Mouse (Mus musculus) forebrain, embryonic 10.5 days (tissue): ENCODE measurements around the gene Top2a. TPM values are rescaled to one million over a fixed set of nuclear protein-coding genes. Genes with fewer than 3 reads are reported as not detected.
"Not testable (repeated sequence)": the region's sequence is repeated elsewhere in the genome, so short reads cannot be mapped to it uniquely, and the experiment has no call there.

Experiments used
- DNase-seq: peaks from one replicate; pipeline ENCODE4 v3.0.0-alpha.2; 2017; ENCODE audit warnings: low spot score; ENCODE audit errors: extremely low spot score
- H3K27ac ChIP-seq: fragments of 300-500 bp; sonication (generic); 2 replicates; pipeline ENCODE4 v1.5.1; 2016; ENCODE audit warnings: mild to moderate bottlenecking
- H3K27me3 ChIP-seq: fragments of 300-500 bp; sonication (generic); 2 replicates; pipeline ENCODE4 v1.6.1; 2016; ENCODE audit warnings: mild to moderate bottlenecking; ENCODE audit not compliant: poor library complexity, severe bottlenecking
- H3K36me3 ChIP-seq: fragments of 300-500 bp; sonication (generic); replicated peaks from 2 replicates; pipeline ENCODE4 v1.6.1; 2016; ENCODE audit warnings: mild to moderate bottlenecking, moderate library complexity
- H3K4me1 ChIP-seq: fragments of 300-500 bp; sonication (generic); 2 replicates; pipeline ENCODE4 v1.6.1; 2016
- H3K4me3 ChIP-seq: fragments of 300-500 bp; sonication (generic); 2 replicates; pipeline ENCODE4 v1.5.1; 2016; ENCODE audit warnings: mild to moderate bottlenecking, moderate library complexity
- H3K9me3 ChIP-seq: fragments of 300-500 bp; sonication (generic); 2 replicates; pipeline ENCODE4 v1.6.1; 2016; ENCODE audit warnings: mild to moderate bottlenecking, moderate library complexity
- WGBS: fragments of 180-500 bp; shearing (Covaris S2); methylation state at CpG from one replicate; pipeline ENCODE4 v1.1.7; 2016; 5-methylcytosine and 5-hydroxymethylcytosine counted together
- polyA plus RNA-seq: library from polyadenylated mRNA; unstranded; fragments of >200 nt; fragmentation: Nextera tagmentation; extraction: Ambion mirVana; gene quantifications from 2 replicates; pipeline ENCODE4 v1.2.1, GENCODE M21; 2016

Top2a gene
- polyA plus RNA-seq, 1 experiment from 2014 or later: 366 TPM

- Histone ChIP-seq H3K27me3 (no peaks in the 10 kb centered on the region), H3K27ac (no peak overlapping the region), H3K36me3 (peaks cover 100% of the 10 kb centered on the region), H3K9me3 (no peaks in the 10 kb centered on the region), H3K4me1 (no peaks in the 10 kb centered on the region), H3K4me3 (no peak overlapping the region)
- DNase-seq: no peak
- 94% methylated on average over 4 of the region's 4 CpGs for WGBS
Measured at GRCm38 (mm10) chr11:98997659-98998058, 26.3 kb downstream of the Top2a start.

- WGBS: 95% methylated on average over 7 of the region's 7 CpGs
- H3K27me3 ChIP-seq: no peaks in the 10 kb centered on the region
- no peaks in the 10 kb centered on the region for H3K4me1 ChIP-seq
- H3K27ac ChIP-seq: no peak overlapping the region
- peaks cover 100% of the 10 kb centered on the region for H3K36me3 ChIP-seq
- no peaks in the 10 kb centered on the region for H3K9me3 ChIP-seq
- H3K4me3 ChIP-seq: no peak overlapping the region
- DNase-seq: no peak
Measured at GRCm38 (mm10) chr11:98995987-98996386, 28.0 kb downstream of the Top2a start.

- Histone ChIP-seq H3K36me3 (peaks cover 74% of the 10 kb centered on the region), H3K27ac (no peak overlapping the region), H3K9me3 (no peaks in the 10 kb centered on the region), H3K4me1 (no peaks in the 10 kb centered on the region), H3K27me3 (no peaks in the 10 kb centered on the region), H3K4me3 (no peak overlapping the region)
- DNase-seq: no peak
- WGBS: 82% methylated on average over 6 of the region's 6 CpGs
Measured at GRCm38 (mm10) chr11:98990866-98991265, 33.1 kb downstream of the Top2a start.

- not testable (repeated sequence) for H3K4me3 ChIP-seq, H3K9me3 ChIP-seq, H3K27ac ChIP-seq, DNase-seq, H3K4me1 ChIP-seq
- H3K27me3 ChIP-seq: peaks cover 19% of the 10 kb centered on the region
- H3K36me3 ChIP-seq: peaks cover 48% of the 10 kb centered on the region
- 94% methylated on average over 6 of the region's 6 CpGs for WGBS
Measured at GRCm38 (mm10) chr11:98988260-98988659, 35.7 kb downstream of the Top2a start.

- no peaks in the 10 kb centered on the region for H3K9me3 ChIP-seq
- peaks cover 22% of the 10 kb centered on the region for H3K4me1 ChIP-seq
- peaks cover 21% of the 10 kb centered on the region for H3K36me3 ChIP-seq
- H3K27me3 ChIP-seq: peaks cover 46% of the 10 kb centered on the region
- 91% methylated on average over 7 of the region's 7 CpGs for WGBS
- DNase-seq: no peak
- no peak overlapping the region for H3K4me3 ChIP-seq
- no peak overlapping the region for H3K27ac ChIP-seq
Measured at GRCm38 (mm10) chr11:98985542-98985941, 38.4 kb downstream of the Top2a start.

GRCm38 (mm10) chr11:98983551-98983950 is 40.4 kb downstream of the Top2a start:
- Histone ChIP-seq H3K4me3 (no peak overlapping the region), H3K27me3 (peaks cover 62% of the 10 kb centered on the region)

GRCm38 (mm10) chr11:98982773-98983133 is 41.2 kb downstream of the Top2a start, which contains the start of gene Gjd3:
TSS of gene Gjd3 (minus strand) at chr11:98983016.
- DNase-seq: peak; percentile 41
- Histone ChIP-seq H3K4me3 (peak within 1 kb of the TSS; percentile 64), H3K4me1 (peaks cover 22% of the 10 kb centered on the region), H3K27ac (peak within 1 kb of the TSS; percentile 77), H3K36me3 (peaks cover 2% of the 10 kb centered on the region; the same call in 1 of the 2 replicates), H3K9me3 (no peaks in the 10 kb centered on the region), H3K27me3 (peaks cover 62% of the 10 kb centered on the region)
- 2% methylated on average over 28 of the region's 28 CpGs for WGBS

More at GRCm38 (mm10) chr11:98983551-98983950, 40.4 kb downstream of the Top2a start:
- H3K36me3 ChIP-seq: peaks cover 8% of the 10 kb centered on the region
- 56% methylated on average over 8 of the region's 8 CpGs for WGBS
- H3K9me3 ChIP-seq: no peaks in the 10 kb centered on the region
- no peak overlapping the region for H3K27ac ChIP-seq
- DNase-seq: no peak
- peaks cover 22% of the 10 kb centered on the region for H3K4me1 ChIP-seq

- under 1% methylated on average over 94 of the region's 94 CpGs for WGBS
- H3K4me1 ChIP-seq: peaks cover 22% of the 10 kb centered on the region
- peak overlapping the region; percentile 77 for H3K27ac ChIP-seq
- no peaks in the 10 kb centered on the region for H3K36me3 ChIP-seq
- no peaks in the 10 kb centered on the region for H3K9me3 ChIP-seq
- peaks cover 62% of the 10 kb centered on the region for H3K27me3 ChIP-seq
- H3K4me3 ChIP-seq: peak overlapping the region; percentile 64
- peak; percentile 82 for DNase-seq
Measured at GRCm38 (mm10) chr11:98981997-98982772, 41.8 kb downstream of the Top2a start.

- peak overlapping the region; percentile 64 for H3K4me3 ChIP-seq
Measured at GRCm38 (mm10) chr11:98981289-98981996, 42.5 kb downstream of the Top2a start.

GRCm38 (mm10) chr11:98979356-98979755 is 44.6 kb downstream of the Top2a start:
- Histone ChIP-seq H3K4me3 (no peak overlapping the region), H3K36me3 (peaks cover 9% of the 10 kb centered on the region), H3K27me3 (peaks cover 55% of the 10 kb centered on the region), H3K4me1 (peaks cover 22% of the 10 kb centered on the region), H3K27ac (no peak overlapping the region), H3K9me3 (no peaks in the 10 kb centered on the region)
- WGBS: 86% methylated on average over 4 of the region's 5 CpGs
- no peak for DNase-seq

More at GRCm38 (mm10) chr11:98981289-98981996, 42.5 kb downstream of the Top2a start:
- 38% methylated on average over 20 of the region's 20 CpGs for WGBS
- Histone ChIP-seq H3K9me3 (no peaks in the 10 kb centered on the region), H3K27me3 (peaks cover 62% of the 10 kb centered on the region), H3K27ac (peak overlapping the region; percentile 77), H3K36me3 (no peaks in the 10 kb centered on the region), H3K4me1 (peaks cover 22% of the 10 kb centered on the region)
- no peak for DNase-seq

GRCm38 (mm10) chr11:98978526-98979148 is 45.4 kb downstream of the Top2a start:
- no peak overlapping the region for H3K4me3 ChIP-seq
- no peak for DNase-seq
- H3K27ac ChIP-seq: no peak overlapping the region
- peaks cover 16% of the 10 kb centered on the region for H3K36me3 ChIP-seq
- peaks cover 22% of the 10 kb centered on the region for H3K4me1 ChIP-seq
- no peaks in the 10 kb centered on the region for H3K9me3 ChIP-seq
- 75% methylated on average over 15 of the region's 15 CpGs for WGBS
- peaks cover 48% of the 10 kb centered on the region for H3K27me3 ChIP-seq

- Histone ChIP-seq H3K4me1 (peaks cover 15% of the 10 kb centered on the region), H3K9me3 (no peaks in the 10 kb centered on the region), H3K4me3 (no peak overlapping the region), H3K27me3 (peaks cover 21% of the 10 kb centered on the region), H3K27ac (no peak overlapping the region), H3K36me3 (peaks cover 52% of the 10 kb centered on the region)
- 47% methylated on average over 5 of the region's 5 CpGs for WGBS
- DNase-seq: peak; percentile 73
Measured at GRCm38 (mm10) chr11:98974871-98975719, 48.9 kb downstream of the Top2a start.
